Mouse (Mus musculus) adrenal gland, adult 18-20 months (tissue): ENCODE measurements around the gene Ccdc51. TPM values are rescaled to one million over a fixed set of nuclear protein-coding genes. Genes with fewer than 3 reads are reported as not detected.

ENCODE experiments used
- DNase-seq, 2 experiments: peaks; one replicate each; pipeline ENCODE4 v3.0.0; 2021 to 2022; ENCODE audit warnings: low spot score in 2 of 2
- long read RNA-seq, 2 experiments: library from polyadenylated mRNA; stranded (forward); transcript quantifications; one replicate each; pipeline ENCODE4 v2.0.0; 2021
- total RNA-seq, 2 experiments: library from RNA; stranded (reverse); gene quantifications; 1 replicate in 1 of 2; 2 replicates in 1 of 2; pipeline ENCODE4 v1.2.3; 2021

Gene Ccdc51
- 10 to 100 TPM; 11.8 to 12.6 TPM for total RNA-seq
- long read RNA-seq, experiment 1, transcript Ccdc51-201 (4 exons, 1,526 nt), result major isoform, 5 of 5 reads
- long read RNA-seq, experiment 1, partial matches to known transcripts, result 0 of 5 reads
- long read RNA-seq, experiment 1, other reads (novel, unspliced or antisense), result 0 of 5 reads
- long read RNA-seq, experiment 2, transcript Ccdc51-201 (4 exons, 1,526 nt), result major isoform, 29 of 31 reads
- long read RNA-seq, experiment 2, partial matches to known transcripts, result 1 of 31 reads
- long read RNA-seq, experiment 2, other reads (novel, unspliced or antisense), result 1 of 31 reads

DNA sequence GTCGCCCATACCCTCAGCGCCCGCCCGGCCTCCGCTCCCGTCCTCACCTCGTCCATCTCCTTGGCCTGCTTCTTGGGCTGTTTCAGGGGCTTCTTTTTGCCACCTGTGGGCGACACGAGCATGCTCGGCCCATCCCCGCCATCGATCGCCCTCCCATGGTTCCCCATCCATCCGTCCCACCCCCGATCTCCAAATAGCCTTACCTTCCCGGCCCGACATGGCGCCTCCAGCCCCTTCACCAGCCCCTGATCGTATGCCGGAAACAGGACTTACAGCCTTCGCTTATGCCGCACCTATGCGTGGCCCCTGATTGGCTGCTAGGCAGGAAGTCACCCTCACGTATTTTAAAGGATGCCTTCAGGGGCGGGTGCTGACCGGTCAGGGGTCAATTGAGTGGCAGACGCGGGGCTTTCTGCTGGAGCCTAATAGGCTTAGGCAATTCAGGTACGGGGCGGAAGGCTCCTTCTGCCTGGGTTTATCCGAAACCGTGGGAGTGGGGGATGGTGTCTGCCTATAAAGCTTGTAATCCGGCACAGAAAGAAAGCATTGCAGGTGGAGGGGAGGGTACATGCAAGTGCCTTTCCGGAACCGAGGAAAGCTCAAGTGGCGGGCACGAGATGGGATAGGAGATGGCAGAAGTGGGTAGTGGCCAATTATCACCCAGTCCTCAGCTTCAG is at the start of gene Ccdc51, which contains the start of gene Tma7:
Gene Ccdc51, plus strand, starts transcription at position 370 of the 677 bp plus-strand sequence.
Gene Tma7, minus strand, starts transcription at position 464 of the 677 bp plus-strand sequence.
- DNase-seq, result peak; percentile 72 to 78

DNA sequence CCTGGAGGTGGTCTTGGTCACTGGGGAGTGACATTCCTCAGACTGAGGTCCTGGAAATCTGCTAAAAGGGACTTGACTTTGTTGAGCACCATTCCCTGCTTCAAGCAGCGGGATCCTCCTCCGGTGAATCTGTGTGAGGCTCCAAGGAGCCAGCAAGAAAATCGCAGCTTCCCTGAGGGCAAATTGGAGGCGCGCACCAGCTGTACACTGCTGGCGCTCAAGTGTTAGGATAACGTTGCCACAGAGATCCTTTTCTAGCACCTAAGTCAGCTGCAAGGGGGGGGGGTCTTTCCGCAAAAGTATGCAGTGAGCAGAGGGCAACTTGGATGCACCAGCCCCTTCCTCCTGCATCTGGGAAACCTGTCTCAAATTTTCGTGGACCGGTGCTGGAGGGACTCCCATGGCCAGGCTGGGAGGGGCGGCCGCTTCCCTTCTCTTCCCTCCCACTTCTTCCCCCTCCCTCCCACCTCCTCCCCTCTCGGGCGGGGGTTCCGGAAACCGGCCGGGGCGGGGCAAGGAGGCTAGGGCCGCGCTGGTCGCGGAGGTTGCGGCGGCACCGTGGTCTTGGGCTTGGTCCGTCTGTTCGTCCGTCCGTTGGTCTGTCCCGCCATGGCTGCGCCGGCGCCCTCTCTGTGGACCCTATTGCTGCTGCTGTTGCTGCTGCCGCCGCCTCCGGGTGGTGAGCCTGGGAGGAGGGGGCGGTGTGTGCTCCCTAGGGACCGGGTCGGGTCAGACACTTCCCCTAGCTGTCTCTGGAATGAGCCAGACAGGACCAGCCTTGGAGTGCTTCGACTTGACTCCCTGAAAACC is 44.0 kb upstream of the Ccdc51 start, which contains the start of gene Shisa5:
Gene Shisa5, plus strand, starts transcription at position 480 of the 810 bp plus-strand sequence.
- DNase-seq, result peak; percentile 81 to 89

GRCm38 (mm10) chr9:109038901-109039364 is 43.4 kb upstream of the Ccdc51 start:
- peak; percentile 46 to 53 for DNase-seq

DNA sequence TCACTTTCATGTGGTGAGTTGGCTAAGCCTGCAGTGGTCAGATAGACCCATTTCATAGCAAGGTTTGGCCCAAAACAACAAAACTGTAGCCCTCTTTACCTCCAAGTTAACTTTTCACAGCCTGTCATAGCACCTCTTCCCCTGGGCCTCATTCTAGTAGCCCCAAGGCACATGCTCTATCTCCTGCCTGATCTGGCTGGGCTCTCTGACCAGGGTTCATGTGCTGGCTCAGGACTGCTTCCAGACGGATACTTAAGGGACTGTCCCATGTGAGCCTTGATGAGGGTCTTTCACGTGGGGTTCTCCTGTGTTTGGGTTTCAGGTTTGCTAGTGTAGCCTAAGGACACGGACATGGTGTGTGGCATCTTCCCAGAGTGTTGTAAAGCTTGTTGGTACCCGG is 42.6 kb upstream of the Ccdc51 start:
- no peak for DNase-seq

GRCm38 (mm10) chr9:109040216-109040615 is 42.1 kb upstream of the Ccdc51 start:
- no peak for DNase-seq

DNA sequence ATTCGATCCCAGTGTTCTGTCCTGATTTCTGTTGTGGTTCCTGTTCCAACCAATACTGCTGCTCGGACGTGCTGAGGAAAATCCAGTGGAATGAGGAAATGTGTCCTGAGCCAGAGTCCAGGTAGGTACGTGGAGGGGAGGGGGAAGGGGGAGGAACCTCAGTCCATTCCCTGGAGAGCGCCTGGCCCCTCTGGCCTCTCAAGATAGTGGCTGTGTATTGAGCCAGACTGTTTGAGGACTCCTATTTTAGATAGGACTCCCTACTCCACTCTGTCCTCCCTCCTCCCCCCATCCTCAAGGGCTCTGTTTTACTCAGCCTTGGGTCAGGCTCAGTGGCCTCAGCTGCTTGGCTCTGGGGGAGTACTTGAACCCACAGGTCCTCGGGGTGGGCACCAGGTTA is 41.4 kb upstream of the Ccdc51 start:
- DNase-seq, result no peak

GRCm38 (mm10) chr9:109041351-109041750 is 40.9 kb upstream of the Ccdc51 start:
- no peak for DNase-seq

DNA sequence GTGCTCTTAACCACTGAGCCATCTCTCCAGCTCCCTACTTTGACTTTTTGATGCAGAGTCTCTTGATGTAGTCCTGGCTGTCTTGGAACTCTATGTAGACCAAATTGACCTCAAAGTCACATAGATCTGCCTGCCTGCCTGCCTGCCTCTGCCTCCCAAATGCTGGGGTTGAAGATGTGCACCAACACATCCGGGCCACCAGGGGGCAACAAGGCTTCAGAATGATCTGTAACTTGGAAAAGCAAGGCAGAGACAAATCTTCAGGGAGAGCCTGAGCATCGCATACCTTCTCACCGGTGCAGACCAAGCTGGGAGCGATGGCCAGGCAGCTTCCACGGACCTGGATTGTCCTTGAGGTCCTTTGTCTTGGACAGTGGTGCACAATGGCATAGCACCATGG is 36.0 kb upstream of the Ccdc51 start:
- DNase-seq, result peak; percentile 56 to 59

DNA sequence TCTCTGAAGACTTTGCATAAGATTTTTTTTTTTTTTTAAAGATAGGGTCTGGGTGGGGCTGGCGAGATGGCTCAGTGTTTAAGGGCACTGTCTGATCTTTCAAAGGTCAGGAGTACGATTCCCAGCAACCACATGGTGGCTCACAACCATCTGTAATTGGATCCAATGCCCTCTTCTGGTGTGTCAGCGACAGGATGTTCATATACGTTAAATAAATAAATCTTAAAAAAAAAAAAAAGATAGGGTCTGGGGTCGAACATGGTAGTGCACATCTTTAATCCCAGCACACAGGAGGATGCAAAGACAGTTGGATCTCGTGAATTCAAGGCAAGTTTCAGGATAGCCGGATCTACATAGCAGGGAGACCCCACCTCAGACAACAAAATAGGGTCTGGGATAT is 33.0 kb upstream of the Ccdc51 start:
- no peak for DNase-seq

DNA sequence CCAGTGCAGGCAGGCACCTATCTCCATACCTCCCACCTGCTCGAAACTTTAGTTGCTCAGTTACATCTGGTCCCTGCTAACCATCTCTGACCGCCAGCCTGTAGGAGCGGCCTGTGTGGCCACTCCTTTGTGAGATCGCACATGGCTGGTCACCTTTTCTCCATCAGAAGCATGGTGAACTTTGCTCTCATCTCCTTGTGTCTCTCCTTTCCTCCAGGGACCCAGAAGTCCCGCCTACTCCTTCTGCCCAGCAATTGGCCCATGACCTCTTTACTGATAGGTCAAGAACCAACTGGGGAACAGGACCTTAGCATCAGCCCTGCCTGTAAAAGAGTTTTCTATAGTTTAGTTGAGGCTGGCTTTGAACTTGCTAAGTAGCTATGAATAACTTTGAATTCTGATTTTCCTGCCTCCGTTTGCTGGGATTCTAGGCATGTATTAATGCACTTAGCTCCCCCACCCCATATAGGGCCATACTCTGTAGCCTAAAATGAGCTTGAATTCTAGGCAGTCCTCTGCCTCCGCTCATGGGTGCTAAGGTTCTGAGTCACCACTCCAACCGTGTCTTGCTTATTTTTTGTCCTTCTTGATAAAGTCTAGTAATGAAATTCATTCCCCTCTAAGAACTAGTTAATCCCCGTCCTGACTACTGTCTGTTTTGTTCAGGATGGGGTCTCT is 32.2 kb upstream of the Ccdc51 start:
- no peak for DNase-seq

- no peak for DNase-seq
These were observed 31.7 kb upstream of the Ccdc51 start for GRCm38 (mm10) chr9:109050674-109050997.

DNA sequence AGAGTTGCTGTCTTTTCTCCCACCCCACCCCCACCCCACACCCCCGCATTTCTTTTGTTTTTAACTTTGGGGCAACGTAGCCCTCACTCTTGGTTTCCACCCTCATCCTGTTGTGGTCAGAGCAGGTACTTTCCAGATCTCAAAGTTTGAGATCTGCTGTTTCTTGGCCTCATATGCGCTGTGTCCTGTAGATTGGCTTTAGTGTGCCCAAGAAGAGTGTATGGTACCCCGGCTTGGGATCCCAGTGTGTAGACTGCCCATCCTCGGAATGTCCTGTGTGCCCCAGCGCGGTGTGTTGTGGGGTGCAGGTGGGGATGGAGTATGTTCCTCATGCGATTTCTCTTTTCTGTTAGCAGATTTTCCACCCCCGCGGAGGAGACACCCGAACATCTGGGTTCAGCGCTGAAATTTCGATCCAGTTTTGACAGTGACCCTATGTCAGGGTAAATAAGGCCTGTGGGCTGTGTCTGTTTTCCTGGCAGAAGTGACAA is 31.2 kb upstream of the Ccdc51 start:
- DNase-seq, result no peak

DNA sequence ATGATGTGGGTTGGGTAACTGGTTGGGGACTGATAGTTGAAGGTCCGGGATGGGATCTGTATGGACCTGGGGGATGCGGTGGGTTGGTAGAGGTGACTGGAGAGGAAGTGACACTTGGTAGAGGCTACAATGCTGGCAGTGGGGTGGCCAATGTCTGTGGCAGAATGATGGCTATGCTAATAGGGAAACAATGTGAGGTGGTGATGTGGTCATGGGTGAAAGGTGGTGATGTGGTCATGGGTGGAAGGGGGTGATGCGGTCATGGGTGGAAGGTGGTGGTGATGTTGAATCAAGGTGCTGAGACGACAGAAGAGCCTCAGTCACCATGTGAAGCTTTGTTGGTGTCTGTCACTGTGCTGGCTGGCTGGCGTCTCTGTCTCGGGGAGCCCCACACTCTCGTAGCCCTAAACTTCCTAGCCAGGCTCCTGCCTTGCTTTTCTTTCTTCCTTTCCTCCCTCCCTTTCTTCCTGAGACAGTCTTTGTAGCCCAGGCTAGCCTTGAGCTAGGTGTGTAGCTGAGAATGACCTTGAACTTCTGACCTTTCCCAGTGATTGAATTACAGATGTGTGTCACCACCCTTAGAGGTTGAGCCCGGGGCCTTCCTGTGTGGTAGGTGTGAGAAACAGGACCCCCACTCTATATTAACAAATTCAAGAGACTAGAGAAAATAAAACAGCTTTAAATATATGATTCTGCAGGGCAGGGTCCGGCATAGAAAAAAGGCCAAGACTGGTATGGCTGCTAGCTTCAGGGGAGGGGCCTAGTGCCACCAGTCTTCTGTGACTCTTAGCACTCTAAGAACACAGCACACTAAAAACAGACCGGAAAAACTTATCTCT is 30.4 kb upstream of the Ccdc51 start:
- DNase-seq, result no peak

DNA sequence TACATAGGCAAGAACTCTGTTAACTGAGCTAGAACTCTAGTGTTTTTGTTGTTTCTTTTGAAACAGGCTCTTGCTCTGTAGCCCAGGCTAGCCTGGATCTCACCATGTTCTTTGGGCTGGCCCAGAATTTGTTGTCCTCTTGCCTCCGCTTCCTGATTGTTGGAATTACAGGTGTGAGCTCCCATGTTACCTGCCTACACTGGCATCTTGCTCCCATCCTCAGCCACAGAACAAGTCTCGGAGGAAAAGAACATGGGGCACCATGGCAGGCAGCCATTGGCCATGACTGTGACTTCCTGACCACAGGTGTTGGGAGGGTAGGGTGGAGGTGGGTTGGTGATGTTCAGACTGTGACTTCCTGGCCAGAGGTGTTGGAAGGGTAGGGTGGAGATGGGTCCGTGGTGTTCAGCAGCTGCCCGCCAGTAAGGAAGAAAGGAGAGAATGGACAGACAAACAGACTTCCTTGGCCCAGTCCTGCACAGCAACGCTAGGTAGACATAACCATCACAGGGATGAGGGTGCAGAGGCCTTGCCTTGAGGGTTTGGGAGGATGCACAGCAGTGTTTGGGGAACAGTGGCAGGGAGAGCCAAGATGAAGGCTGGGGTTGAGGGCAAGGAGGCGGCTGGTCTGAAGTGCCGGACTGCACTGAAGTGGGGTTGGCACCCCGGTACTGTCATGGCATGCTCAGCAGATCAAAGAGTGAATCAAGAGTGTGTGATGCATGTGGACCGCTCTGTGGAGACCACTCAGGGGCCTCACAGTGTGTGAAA is 29.6 kb upstream of the Ccdc51 start:
- DNase-seq, result no peak

- no peak for DNase-seq
These were observed 28.9 kb upstream of the Ccdc51 start for GRCm38 (mm10) chr9:109053366-109053765.

DNA sequence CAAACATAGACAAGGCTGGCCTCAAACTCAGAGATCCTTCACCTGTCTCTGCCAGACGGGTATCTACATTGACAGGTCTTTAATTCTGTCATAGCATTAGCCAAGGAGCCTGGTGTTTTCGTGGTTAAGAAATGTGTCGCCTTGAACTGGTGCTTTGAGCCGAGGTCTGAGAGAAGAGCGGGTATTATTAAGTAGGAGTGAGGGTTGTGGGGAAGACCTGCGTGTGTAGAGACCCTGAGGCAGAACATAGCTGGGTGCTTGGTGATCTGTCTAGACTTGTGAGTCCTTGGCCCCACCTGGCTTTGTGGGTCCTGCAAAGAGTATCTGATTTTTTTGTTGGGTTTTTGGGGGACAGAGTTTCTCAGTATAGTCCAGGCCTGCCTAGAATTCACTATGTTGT is 28.4 kb upstream of the Ccdc51 start:
- DNase-seq, result no peak

DNA sequence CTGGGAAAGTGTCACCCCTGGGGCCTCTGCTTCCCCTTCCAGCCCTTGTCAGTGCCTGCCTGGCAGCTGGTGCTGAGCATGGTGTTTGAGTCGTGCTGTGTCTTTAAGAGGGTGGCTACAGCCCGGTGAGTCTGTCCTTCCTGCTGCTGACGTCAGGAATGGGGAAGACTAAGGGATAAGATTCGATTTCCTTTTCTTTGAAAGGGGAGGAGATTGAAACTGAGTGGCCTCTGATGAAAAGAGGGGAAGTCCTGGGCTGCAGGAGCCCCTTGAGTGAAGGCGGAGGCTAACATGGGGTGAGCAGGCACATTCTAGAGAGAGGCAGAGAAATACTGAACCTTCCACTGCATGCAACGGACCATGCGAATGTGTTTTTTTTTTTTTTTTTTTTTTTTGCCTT is 27.6 kb upstream of the Ccdc51 start:
- DNase-seq, result peak; percentile 46 to 49

GRCm38 (mm10) chr9:109055271-109056030 is 26.8 kb upstream of the Ccdc51 start:
- no peak for DNase-seq
